Mouse (Mus musculus): ENCODE measurements at regions not wholly inside any gene's neighbourhood (a gene's known extent, or its start where the extent isn't known, plus 50 kb on each side); places are given as distances from the start of the nearest gene placed in this dataset.
"Not testable (repeated sequence)": the region's sequence is repeated elsewhere in the genome, so short reads cannot be mapped to it uniquely, and the experiment has no call there.

GRCm38 (mm10) chr12:36977141-36977540, 131.2 kb upstream of the Meox2 start:
- no peak overlapping the region for H3K27ac ChIP-seq (ENCODE audit: low read length)
- H3K27me3 ChIP-seq (replicated peaks; ENCODE audit: control insufficient read depth, insufficient read depth, low read length), result no peaks in the 10 kb centered on the region
- H3K4me3 ChIP-seq (ENCODE audit: low read length), result no peak overlapping the region
- no peak for ATAC-seq
- no peak overlapping the region for H3K4me2 ChIP-seq (ENCODE audit: low read depth, low read length)
- no peak overlapping the region for H3K9ac ChIP-seq (ENCODE audit: low read depth, low read length)
- H3K36me3 ChIP-seq (ENCODE audit: control insufficient read depth, insufficient read depth, low read length), result no peaks in the 10 kb centered on the region
- 55% methylated on average over 3 of the region's 3 CpGs for WGBS
- H3K9me3 ChIP-seq (ENCODE audit: control insufficient read depth, low read length), result no peaks in the 10 kb centered on the region
- H3K4me1 ChIP-seq (ENCODE audit: control insufficient read depth, insufficient read depth, low read length), result no peaks in the 10 kb centered on the region

- no peak overlapping the region for H3K9ac ChIP-seq (ENCODE audit: low read depth, low read length)
Measured at GRCm38 (mm10) chr12:36991135-36991534, 117.2 kb upstream of the Meox2 start.

GRCm38 (mm10) chr12:36991970-36992369, 116.4 kb upstream of the Meox2 start:
- H3K36me3 ChIP-seq (ENCODE audit: control insufficient read depth, insufficient read depth, low read length), result no peaks in the 10 kb centered on the region
- no peaks in the 10 kb centered on the region for H3K9me3 ChIP-seq (ENCODE audit: control insufficient read depth, low read length)
- no peak overlapping the region for H3K27ac ChIP-seq (ENCODE audit: low read length)
- H3K27me3 ChIP-seq (replicated peaks; ENCODE audit: control insufficient read depth, insufficient read depth, low read length), result no peaks in the 10 kb centered on the region
- no peaks in the 10 kb centered on the region for H3K4me1 ChIP-seq (ENCODE audit: control insufficient read depth, insufficient read depth, low read length)
- no peak overlapping the region for H3K9ac ChIP-seq (ENCODE audit: low read depth, low read length)
- no peak for ATAC-seq
- no peak overlapping the region for H3K4me3 ChIP-seq (ENCODE audit: low read length)
- no peak overlapping the region for H3K4me2 ChIP-seq (ENCODE audit: low read depth, low read length)
- WGBS, result 61% methylated on average over 4 of the region's 4 CpGs

More at GRCm38 (mm10) chr12:36991135-36991534, 117.2 kb upstream of the Meox2 start:
- Histone ChIP-seq H3K9me3 (ENCODE audit: control insufficient read depth, low read length) (no peaks in the 10 kb centered on the region), H3K4me3 (ENCODE audit: low read length) (no peak overlapping the region), H3K27me3 (replicated peaks; ENCODE audit: control insufficient read depth, insufficient read depth, low read length) (no peaks in the 10 kb centered on the region), H3K36me3 (ENCODE audit: control insufficient read depth, insufficient read depth, low read length) (no peaks in the 10 kb centered on the region), H3K4me1 (ENCODE audit: control insufficient read depth, insufficient read depth, low read length) (no peaks in the 10 kb centered on the region), H3K27ac (ENCODE audit: low read length) (no peak overlapping the region), H3K4me2 (ENCODE audit: low read depth, low read length) (no peak overlapping the region)
- ATAC-seq, result no peak
- 46% methylated on average over 4 of the region's 4 CpGs for WGBS

GRCm38 (mm10) chr12:37001401-37001800, 106.9 kb upstream of the Meox2 start:
- H3K9me3 ChIP-seq (ENCODE audit: control insufficient read depth, low read length), result no peaks in the 10 kb centered on the region
- no peak overlapping the region for H3K4me2 ChIP-seq (ENCODE audit: low read depth, low read length)

GRCm38 (mm10) chr12:37005262-37005661, 103.1 kb upstream of the Meox2 start:
- no peak for ATAC-seq
- Histone ChIP-seq H3K9ac (ENCODE audit: low read depth, low read length) (no peak overlapping the region), H3K4me1 (ENCODE audit: control insufficient read depth, insufficient read depth, low read length) (no peaks in the 10 kb centered on the region), H3K4me2 (ENCODE audit: low read depth, low read length) (no peak overlapping the region), H3K27me3 (replicated peaks; ENCODE audit: control insufficient read depth, insufficient read depth, low read length) (no peaks in the 10 kb centered on the region), H3K27ac (ENCODE audit: low read length) (no peak overlapping the region), H3K4me3 (ENCODE audit: low read length) (no peak overlapping the region), H3K36me3 (ENCODE audit: control insufficient read depth, insufficient read depth, low read length) (no peaks in the 10 kb centered on the region), H3K9me3 (ENCODE audit: control insufficient read depth, low read length) (no peaks in the 10 kb centered on the region)
- WGBS, result 84% methylated on average over 1 of the region's 1 CpGs

More at GRCm38 (mm10) chr12:37001401-37001800, 106.9 kb upstream of the Meox2 start:
- ATAC-seq, result no peak
- Histone ChIP-seq H3K27ac (ENCODE audit: low read length) (no peak overlapping the region), H3K4me3 (ENCODE audit: low read length) (no peak overlapping the region), H3K9ac (ENCODE audit: low read depth, low read length) (no peak overlapping the region), H3K36me3 (ENCODE audit: control insufficient read depth, insufficient read depth, low read length) (no peaks in the 10 kb centered on the region), H3K27me3 (replicated peaks; ENCODE audit: control insufficient read depth, insufficient read depth, low read length) (no peaks in the 10 kb centered on the region), H3K4me1 (ENCODE audit: control insufficient read depth, insufficient read depth, low read length) (no peaks in the 10 kb centered on the region)
- 73% methylated on average over 3 of the region's 3 CpGs for WGBS

- H3K9me3 ChIP-seq (ENCODE audit: control insufficient read depth, low read length), result no peaks in the 10 kb centered on the region
- H3K4me1 ChIP-seq (ENCODE audit: control insufficient read depth, insufficient read depth, low read length), result no peaks in the 10 kb centered on the region
- ATAC-seq, result no peak
- no peak overlapping the region for H3K27ac ChIP-seq (ENCODE audit: low read length)
- no peaks in the 10 kb centered on the region for H3K36me3 ChIP-seq (ENCODE audit: control insufficient read depth, insufficient read depth, low read length)
- H3K4me2 ChIP-seq (ENCODE audit: low read depth, low read length), result no peak overlapping the region
- H3K27me3 ChIP-seq (replicated peaks; ENCODE audit: control insufficient read depth, insufficient read depth, low read length), result no peaks in the 10 kb centered on the region
- no peak overlapping the region for H3K9ac ChIP-seq (ENCODE audit: low read depth, low read length)
- WGBS, result 90% methylated on average over 1 of the region's 1 CpGs
- no peak overlapping the region for H3K4me3 ChIP-seq (ENCODE audit: low read length)
Measured at GRCm38 (mm10) chr12:37010306-37010705, 98.0 kb upstream of the Meox2 start.

GRCm38 (mm10) chr12:37014401-37014800, 93.9 kb upstream of the Meox2 start:
- Histone ChIP-seq H3K9ac (ENCODE audit: low read depth, low read length) (no peak overlapping the region), H3K36me3 (ENCODE audit: control insufficient read depth, insufficient read depth, low read length) (no peaks in the 10 kb centered on the region), H3K4me2 (ENCODE audit: low read depth, low read length) (no peak overlapping the region), H3K4me1 (ENCODE audit: control insufficient read depth, insufficient read depth, low read length) (no peaks in the 10 kb centered on the region), H3K4me3 (ENCODE audit: low read length) (no peak overlapping the region), H3K27me3 (replicated peaks; ENCODE audit: control insufficient read depth, insufficient read depth, low read length) (no peaks in the 10 kb centered on the region), H3K9me3 (ENCODE audit: control insufficient read depth, low read length) (no peaks in the 10 kb centered on the region), H3K27ac (ENCODE audit: low read length) (no peak overlapping the region)
- ATAC-seq, result no peak
- 83% methylated on average over 4 of the region's 4 CpGs for WGBS

GRCm38 (mm10) chr12:37014945-37015344, 93.4 kb upstream of the Meox2 start:
- not testable (repeated sequence) for H3K27me3 ChIP-seq (replicated peaks; ENCODE audit: control insufficient read depth, insufficient read depth, low read length); H3K4me3 ChIP-seq (ENCODE audit: low read length); H3K4me2 ChIP-seq (ENCODE audit: low read depth, low read length); ATAC-seq; H3K9me3 ChIP-seq (ENCODE audit: control insufficient read depth, low read length); H3K4me1 ChIP-seq (ENCODE audit: control insufficient read depth, insufficient read depth, low read length); H3K27ac ChIP-seq (ENCODE audit: low read length); H3K9ac ChIP-seq (ENCODE audit: low read depth, low read length); H3K36me3 ChIP-seq (ENCODE audit: control insufficient read depth, insufficient read depth, low read length)
- 90% methylated on average over 7 of the region's 7 CpGs for WGBS

GRCm38 (mm10) chr12:37015474-37016248, 92.7 kb upstream of the Meox2 start:
- Histone ChIP-seq H3K9ac (ENCODE audit: low read depth, low read length) (no peak overlapping the region), H3K4me2 (ENCODE audit: low read depth, low read length) (no peak overlapping the region), H3K27me3 (replicated peaks; ENCODE audit: control insufficient read depth, insufficient read depth, low read length) (no peaks in the 10 kb centered on the region), H3K27ac (ENCODE audit: low read length) (no peak overlapping the region), H3K4me3 (ENCODE audit: low read length) (no peak overlapping the region), H3K4me1 (ENCODE audit: control insufficient read depth, insufficient read depth, low read length) (no peaks in the 10 kb centered on the region), H3K9me3 (ENCODE audit: control insufficient read depth, low read length) (no peaks in the 10 kb centered on the region), H3K36me3 (ENCODE audit: control insufficient read depth, insufficient read depth, low read length) (no peaks in the 10 kb centered on the region)
- 53% methylated on average over 4 of the region's 4 CpGs for WGBS
- no peak for ATAC-seq

GRCm38 (mm10) chr12:37047191-37047590, 61.1 kb upstream of the Meox2 start:
- no peak for ATAC-seq
- H3K4me1 ChIP-seq (ENCODE audit: control insufficient read depth, insufficient read depth, low read length), result no peaks in the 10 kb centered on the region
- H3K4me2 ChIP-seq (ENCODE audit: low read depth, low read length), result no peak overlapping the region
- H3K36me3 ChIP-seq (ENCODE audit: control insufficient read depth, insufficient read depth, low read length), result no peaks in the 10 kb centered on the region
- no peak overlapping the region for H3K27ac ChIP-seq (ENCODE audit: low read length)
- H3K9ac ChIP-seq (ENCODE audit: low read depth, low read length), result no peak overlapping the region
- H3K4me3 ChIP-seq (ENCODE audit: low read length), result no peak overlapping the region
- no peaks in the 10 kb centered on the region for H3K9me3 ChIP-seq (ENCODE audit: control insufficient read depth, low read length)
- WGBS, result 68% methylated on average over 3 of the region's 3 CpGs
- no peaks in the 10 kb centered on the region for H3K27me3 ChIP-seq (replicated peaks; ENCODE audit: control insufficient read depth, insufficient read depth, low read length)
